Mouse (Mus musculus): ENCODE results near the gene Sfrp5. TPM values are rescaled to one million over a fixed set of nuclear protein-coding genes. Genes with fewer than 3 reads are reported as not detected.

The Sfrp5 gene
- total RNA-seq (2023) = not detected in 4 replicates

DNA sequence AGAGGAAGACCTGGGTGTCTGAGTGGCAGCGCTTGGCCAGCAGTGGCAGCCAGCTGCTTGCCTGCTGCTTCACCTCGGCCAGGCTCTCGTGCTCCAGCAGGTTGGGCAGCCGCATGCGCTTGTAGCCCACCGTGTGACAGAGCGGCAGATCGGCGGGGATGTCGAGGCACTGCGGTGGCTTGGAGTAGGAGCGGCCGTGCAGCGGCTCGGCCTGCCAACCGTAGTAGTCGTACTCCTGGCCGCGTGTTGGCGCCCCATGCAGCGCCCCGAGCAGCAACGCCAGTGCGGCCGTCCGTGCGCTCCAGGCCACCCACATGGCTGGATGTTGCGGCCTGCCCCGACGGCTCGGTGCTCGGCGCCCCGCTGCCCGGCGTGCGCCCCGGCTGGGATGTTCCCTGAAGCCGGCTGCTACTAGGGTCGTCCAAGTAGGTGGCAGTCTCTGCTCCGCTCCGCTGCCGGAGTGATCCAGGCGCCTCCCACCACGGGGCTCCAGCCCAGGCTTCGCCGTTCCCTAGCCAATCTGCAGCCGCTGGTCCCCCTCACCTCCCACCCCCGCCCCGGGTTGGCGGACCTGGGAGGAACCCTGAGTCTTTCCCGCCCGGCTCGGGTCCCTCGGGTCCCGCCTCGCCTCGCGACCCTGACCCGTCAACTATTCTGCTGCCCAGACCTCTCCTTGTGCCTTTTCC, at the start of gene Sfrp5:
TSS of gene Sfrp5 (minus strand) at position 557 of the 686 bp plus-strand sequence.

DNA sequence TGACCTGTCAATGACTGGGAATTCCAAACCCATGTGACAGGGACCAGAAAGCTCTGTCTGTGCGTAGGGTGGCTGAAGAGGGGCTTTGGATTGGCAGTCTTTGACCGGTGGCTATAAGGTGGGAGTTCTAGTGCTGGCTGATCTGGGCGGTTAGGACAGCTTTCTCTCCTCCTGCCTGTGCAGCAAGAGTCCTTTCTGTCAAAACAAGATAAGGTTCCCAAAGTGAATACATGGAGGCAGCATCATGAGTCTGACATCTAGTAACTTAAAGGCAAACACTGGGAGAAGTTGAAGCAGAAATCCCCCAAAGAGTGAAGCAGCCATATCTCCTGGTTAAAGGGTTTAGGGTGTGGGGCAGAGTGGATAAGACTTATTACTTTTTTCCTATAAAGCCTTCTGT, 45.5 kb upstream of the Sfrp5 start, which contains the start of gene Golga7b:
TSS of gene Golga7b (plus strand) at position 56 of the 400 bp plus-strand sequence.

DNA sequence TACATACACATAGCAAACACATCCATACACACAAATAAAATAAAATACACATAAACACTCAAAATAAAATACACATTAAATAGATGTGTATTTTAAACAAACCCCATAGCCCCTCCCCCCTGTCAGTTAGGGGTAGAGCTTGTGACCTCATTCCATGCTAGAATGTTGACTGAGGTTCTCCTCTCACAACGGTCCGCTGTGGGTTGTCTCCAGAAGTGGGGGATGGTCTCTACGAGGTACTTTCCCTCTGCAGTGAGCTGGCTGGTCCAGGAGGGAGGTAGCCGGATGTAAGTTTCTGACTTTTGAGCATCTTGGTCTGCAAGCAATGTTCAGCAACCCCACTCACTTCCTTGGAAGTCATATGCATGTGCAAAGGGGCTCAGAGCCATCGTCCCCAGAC, 38.3 kb downstream of the Sfrp5 start, which contains the start of gene Zfyve27:
TSS of gene Zfyve27 (plus strand) at position 188 of the 400 bp plus-strand sequence.

Other genes with a start within 250 kb of the Sfrp5 start
- 73.0 to 88.4 TPM (median 77.2 TPM) in 4 replicates for gene Mms19, start 221.1 kb downstream of the Sfrp5 start, total RNA-seq (2023)
- gene Ubtd1, start 220.5 kb downstream of the Sfrp5 start, total RNA-seq (2023) = 4.8 to 7.0 TPM (median 5.7 TPM) in 4 replicates
- not detected in 4 replicates for gene Ankrd2, start 166.3 kb downstream of the Sfrp5 start, total RNA-seq (2023)
- not detected in 4 replicates for gene Hoga1, start 156.6 kb downstream of the Sfrp5 start, total RNA-seq (2023)
- gene 4933411K16Rik, start 150.0 kb downstream of the Sfrp5 start, total RNA-seq (2023) = not detected in 4 replicates
- gene Morn4, start 115.9 kb downstream of the Sfrp5 start, total RNA-seq (2023) = not detected in 4 replicates
- gene Pi4k2a, start 111.8 kb downstream of the Sfrp5 start, total RNA-seq (2023) = 46.3 to 50.4 TPM (median 48.0 TPM) in 4 replicates
- gene Avpi1, start 73.2 kb downstream of the Sfrp5 start, total RNA-seq (2023) = 3.8 to 4.8 TPM (median 4.2 TPM) in 4 replicates
- gene Marveld1, start 54.9 kb downstream of the Sfrp5 start, total RNA-seq (2023) = 1.1 to 1.6 TPM (median 1.2 TPM) in 4 replicates
- 80.0 to 88.4 TPM (median 86.0 TPM) in 4 replicates for gene Zfyve27, start 38.3 kb downstream of the Sfrp5 start, total RNA-seq (2023)
- gene Golga7b, start 45.3 kb upstream of the Sfrp5 start, total RNA-seq (2023) = not detected in 4 replicates
- not detected in 4 replicates for gene Crtac1, start 229.5 kb upstream of the Sfrp5 start, total RNA-seq (2023)

All from B cell, adult 62 days (primary cell).